Mouse (Mus musculus) right cerebral cortex, postnatal 14 days (tissue): ENCODE measurements at regions not wholly inside any gene's neighbourhood (a gene's known extent, or its start where the extent isn't known, plus 50 kb on each side); places are given as distances from the start of the nearest gene placed in this dataset.
"Not testable (repeated sequence)": the region's sequence is repeated elsewhere in the genome, so short reads cannot be mapped to it uniquely, and the experiment has no call there.

Experiments
- DNase-seq: peaks from one replicate; pipeline ENCODE4 v3.0.0; 2022

- no peak for DNase-seq
These were observed 175.2 kb downstream of the Enc1 start for GRCm38 (mm10) chr13:97415927-97416709.

- no peak for DNase-seq
These were observed 174.5 kb downstream of the Enc1 start for GRCm38 (mm10) chr13:97415381-97415780.

DNA sequence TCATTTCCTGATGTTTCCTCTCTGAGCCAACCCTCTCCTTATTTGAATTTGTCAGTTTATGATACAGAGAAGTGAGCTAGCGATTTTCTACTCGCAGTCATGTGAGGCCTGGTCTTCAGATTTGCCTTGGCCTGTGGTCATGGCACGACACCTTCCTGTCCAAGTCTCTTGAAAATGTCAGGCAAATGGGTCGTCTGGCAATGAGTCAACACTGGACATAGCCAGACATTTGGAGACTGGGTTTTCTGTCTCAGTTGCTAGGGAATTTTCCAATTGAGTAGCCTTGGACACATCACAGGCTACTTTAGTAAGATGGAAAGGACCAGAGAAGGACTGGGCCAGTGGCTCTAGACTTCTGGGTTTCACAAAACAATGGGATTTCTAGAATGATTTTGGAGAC lies 171.2 kb downstream of the Enc1 start:
- DNase-seq, result no peak

DNA sequence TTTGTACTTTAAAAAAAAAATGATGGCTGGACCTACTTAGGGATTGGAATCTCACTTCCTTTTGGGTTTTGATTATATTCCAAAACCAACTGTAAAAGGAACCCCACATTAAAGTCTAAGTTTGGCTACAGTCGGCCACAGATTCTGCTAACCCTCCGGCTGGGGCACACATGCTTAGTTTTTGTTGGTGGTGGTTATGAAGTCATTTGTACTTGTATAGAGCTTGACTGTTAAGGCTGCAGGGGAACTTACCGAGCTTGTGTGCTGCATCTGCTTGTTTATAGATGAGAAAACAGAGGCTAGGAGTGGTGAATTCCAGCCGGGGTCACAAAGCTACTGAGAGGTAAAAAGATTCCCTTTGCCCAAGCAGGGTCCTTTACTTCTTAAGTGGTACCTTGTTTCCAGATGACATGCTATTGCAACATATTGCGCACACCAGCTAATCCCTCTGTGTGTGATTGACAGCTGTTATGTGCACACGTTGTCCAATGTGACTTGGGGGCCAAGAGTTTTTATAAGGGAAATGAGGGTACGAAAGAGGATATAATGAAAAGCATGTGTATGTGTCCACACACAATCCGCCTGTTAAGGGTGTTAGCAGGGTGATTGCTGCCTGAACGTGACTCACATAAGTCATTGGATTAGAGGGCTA lies 169.8 kb downstream of the Enc1 start:
- no peak for DNase-seq

DNA sequence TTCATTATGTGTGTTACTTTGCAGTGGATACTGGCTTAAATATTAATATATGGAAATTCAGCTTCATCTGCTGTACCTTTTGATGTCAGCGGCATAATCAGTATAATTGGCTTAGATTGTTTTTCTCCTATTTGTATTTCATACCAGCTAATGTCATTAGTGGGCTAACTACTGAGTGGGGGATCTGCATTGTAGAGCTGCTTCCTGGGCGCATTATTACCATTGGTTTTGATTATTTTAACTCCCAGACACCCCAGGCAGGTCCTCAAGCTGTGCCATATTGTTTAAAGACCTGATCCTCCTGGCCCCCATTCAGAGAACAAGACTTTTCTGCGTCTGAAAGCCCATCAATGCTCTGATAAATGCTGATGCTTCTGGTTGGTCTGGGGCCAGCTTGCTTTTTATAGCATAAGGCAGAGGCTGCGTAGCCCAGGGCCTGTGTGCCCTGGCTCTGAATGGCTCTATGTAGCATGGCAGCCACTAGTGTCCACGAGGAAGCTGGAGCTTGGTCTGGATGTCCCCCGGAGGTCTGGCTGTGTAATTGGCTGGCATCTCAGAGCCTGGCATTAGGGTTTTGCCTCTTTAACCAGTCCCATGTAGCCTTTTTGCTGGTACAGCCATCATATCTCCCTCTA lies 169.1 kb downstream of the Enc1 start:
- no peak for DNase-seq

DNA sequence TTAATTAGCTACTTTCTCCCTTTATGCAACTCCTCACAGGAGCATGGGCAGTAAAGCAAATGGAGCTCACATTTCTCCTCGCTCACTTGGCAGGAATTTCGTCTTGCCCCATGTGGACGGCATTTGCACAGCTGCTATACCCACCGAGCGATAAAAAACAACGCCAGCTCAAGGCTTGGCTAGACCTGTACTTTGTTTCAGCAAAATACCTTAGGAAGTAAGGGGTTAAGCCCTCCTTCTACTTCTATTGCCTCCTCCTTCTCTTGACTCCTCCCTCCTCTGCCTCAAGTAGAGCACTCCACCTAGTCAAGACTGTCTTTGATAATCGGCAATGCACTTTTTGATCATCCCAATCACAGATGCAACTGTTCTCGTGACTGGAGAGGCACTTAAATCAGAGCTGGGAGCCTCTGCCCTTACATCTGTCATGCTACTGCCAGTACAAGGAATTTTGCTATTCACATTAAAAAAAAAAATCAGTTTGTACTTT lies 168.4 kb downstream of the Enc1 start:
- DNase-seq, result no peak

GRCm38 (mm10) chr13:97408414-97409290 lies 167.7 kb downstream of the Enc1 start:
- peak; percentile 31 for DNase-seq

- DNase-seq, result no peak
These were observed 166.9 kb downstream of the Enc1 start for GRCm38 (mm10) chr13:97407773-97408172.

GRCm38 (mm10) chr13:97406678-97407077 lies 165.8 kb downstream of the Enc1 start:
- DNase-seq, result no peak

- no peak for DNase-seq
These were observed 161.4 kb downstream of the Enc1 start for GRCm38 (mm10) chr13:97402164-97402761.

DNA sequence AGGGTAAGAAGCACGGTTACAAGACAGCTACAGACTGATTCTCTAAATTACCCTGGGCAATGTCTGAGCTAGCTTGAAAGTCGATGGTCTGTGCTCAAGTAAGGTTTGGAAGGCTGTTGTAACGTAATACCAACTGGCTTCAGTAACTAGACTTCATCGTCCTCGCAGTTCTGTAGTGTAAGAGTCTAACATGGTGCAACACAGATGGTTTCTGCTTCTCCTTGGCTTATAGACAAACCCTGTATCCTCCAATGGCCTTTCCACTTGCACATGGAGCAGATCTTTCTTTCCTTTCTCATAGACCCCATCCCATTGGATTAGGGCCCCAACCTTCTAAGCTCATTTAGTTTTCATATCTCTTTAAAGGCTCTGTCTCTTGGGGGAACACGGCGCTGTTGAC lies 160.7 kb downstream of the Enc1 start:
- no peak for DNase-seq

GRCm38 (mm10) chr13:97398041-97398440 lies 157.1 kb downstream of the Enc1 start:
- DNase-seq, result no peak

GRCm38 (mm10) chr13:97396899-97397640 lies 156.2 kb downstream of the Enc1 start:
- DNase-seq, result no peak

DNA sequence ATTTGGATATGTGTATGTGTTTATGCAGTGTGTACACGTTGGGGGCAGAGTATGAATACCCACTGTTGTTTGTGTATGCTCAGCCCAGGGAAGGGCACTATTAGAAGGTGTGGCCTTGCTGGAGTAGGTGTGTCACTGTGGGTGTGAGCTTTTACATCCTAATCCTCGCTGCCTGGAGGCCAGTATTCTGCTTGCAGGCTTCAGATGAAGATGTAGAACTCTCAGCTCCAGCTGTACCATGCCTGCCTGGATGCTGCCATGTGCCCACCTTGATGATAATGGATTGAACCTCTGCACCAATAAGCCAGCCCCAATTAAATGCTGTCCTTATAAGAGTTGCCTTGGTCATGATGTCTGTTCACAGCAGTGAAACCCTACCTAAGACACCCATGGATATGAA lies 155.4 kb downstream of the Enc1 start:
- DNase-seq, result not testable (repeated sequence)

DNA sequence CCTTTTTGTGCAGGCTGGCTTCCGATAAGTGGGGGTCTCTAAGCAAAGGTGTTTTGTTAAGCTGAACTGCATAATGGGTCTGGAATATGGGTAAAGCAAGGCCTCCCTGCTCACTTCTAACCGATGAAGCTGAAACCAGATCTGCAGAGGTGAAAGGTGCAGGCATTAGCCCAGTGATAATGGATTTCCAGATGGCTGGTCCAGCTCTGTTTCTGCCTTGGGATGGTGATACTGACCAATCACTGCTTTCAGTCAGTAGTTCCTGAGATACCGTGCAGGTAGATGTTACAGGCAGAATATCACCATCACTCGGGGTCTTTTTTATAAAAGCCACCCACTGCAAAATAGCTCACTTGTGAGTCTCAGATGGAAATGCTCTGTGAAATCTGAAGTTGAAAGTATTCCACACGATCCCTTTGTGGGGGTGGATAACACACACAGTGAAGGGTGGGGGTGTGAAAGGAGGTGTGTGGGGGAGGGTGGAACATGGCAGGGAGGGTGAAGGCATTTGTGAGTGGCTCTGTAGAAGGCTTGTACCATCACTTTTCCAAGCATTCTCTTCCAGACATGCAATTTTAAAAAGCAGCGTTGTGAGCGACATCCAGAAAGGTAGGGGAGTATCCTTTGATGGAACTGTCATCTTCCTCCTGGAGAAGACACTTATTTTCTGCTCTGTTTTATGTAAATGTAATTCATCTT lies 154.0 kb downstream of the Enc1 start:
- DNase-seq, result no peak

DNA sequence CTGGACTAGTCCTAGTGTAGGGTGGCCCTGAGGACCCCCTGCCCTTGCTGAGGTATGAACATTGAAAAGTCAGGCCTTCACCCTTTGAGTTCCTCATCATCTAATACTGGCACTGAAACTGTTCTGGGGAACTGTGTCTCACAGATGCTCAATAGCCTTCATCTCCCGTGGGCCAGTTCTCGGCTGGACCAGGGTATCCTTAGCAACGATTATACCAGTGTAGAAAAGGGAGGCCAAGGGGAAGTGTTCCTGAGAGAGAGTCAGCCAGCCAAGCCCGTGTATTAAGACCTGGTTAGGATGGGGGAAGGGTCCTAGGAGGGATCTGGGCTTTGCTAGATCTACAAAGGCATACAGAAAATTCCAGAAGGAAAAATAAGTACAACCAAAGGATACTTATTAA lies 153.2 kb downstream of the Enc1 start:
- no peak for DNase-seq

DNA sequence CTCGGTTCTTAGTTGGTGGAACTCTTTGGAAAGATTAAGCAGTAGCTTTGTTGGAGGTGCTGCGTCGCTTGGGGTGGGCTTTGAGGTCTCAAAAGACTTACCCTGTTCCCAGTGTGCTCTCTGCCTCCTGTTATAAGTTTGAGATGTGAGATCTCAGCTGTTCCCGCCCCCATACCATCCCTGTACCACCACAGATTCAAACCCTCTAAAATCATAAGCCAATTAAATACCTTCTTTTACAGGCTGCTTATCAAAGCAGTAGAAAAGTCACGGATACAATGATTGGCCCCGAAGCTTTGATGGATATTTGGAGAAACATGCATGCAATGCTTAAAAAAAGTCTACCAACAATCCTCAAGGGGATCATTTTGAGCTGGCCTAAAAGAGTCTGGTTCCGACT lies 152.6 kb downstream of the Enc1 start:
- no peak for DNase-seq

GRCm38 (mm10) chr13:97390449-97390930 lies 149.6 kb downstream of the Enc1 start:
- DNase-seq, result peak; percentile 32

- DNase-seq, result no peak
These were observed 148.1 kb downstream of the Enc1 start for GRCm38 (mm10) chr13:97388851-97389479.

GRCm38 (mm10) chr13:97386511-97386910 lies 145.6 kb downstream of the Enc1 start:
- no peak for DNase-seq
